Comparison of ENCODE assay signal across 23 mouse cellular contexts in the genomic region with DNA sequence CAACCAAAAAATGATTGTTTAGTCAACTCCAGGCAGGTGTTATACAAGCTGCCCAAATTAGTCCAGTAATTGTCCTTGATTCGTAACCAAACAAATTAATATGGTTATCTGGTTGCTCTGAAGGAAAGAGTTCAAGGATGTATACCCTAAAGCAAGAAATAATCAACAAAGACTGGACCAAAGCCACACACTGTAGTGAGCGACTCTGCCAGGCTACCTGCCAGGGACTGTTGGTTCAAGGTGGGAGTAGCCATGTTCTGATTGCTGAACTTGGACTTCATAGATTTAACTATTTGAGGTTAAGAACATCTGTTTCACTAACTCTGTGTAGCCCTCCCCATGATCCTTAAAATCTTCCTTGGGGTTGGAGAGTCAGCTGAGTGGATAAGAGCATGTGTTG. TPM values are rescaled to one million over a fixed set of nuclear protein-coding genes. Genes with fewer than 3 reads are reported as not detected.
DNase-seq lines count a peak whose midpoint lies in the region; ATAC-seq and TF ChIP-seq lines count a peak whose summit lies in the region.
"Had no signal": no experiment of that assay in that cellular context is flagged by ENCODE, and none has a peak within 500 bp of the region (broad histone marks: within the 10 kb centered on the region; RNA-seq: fewer than 3 reads in every experiment).

No protein-coding gene starts in this region.

- no peak for ATAC-seq in liver, embryonic 11.5 days (replicated peaks; ENCODE audit: low FRiP score)
- ATAC-seq in hindbrain, embryonic 14.5 days (ENCODE audit: low FRiP score): no peak
- ATAC-seq: forebrain, embryonic 13.5 days; forebrain, embryonic 15.5 days; forebrain, postnatal 0 days had no signal

- H3K9ac ChIP-seq in liver, adult 2 months (ENCODE audit: low read depth, low read length): no peak overlapping the region
- H3K9ac ChIP-seq in liver, embryonic 11.5 days (ENCODE audit: low read depth, low read length): no peak overlapping the region
- no peak overlapping the region for H3K9ac ChIP-seq in hindbrain, embryonic 14.5 days
- H3K9ac ChIP-seq: embryonic facial prominence, embryonic 12.5 days; forebrain, embryonic 13.5 days; forebrain, embryonic 15.5 days; forebrain, postnatal 0 days had no signal

- no peaks in the 10 kb centered on the region for H3K4me1 ChIP-seq in heart, embryonic 10.5 days
- peaks cover 20% of the 10 kb centered on the region for H3K4me1 ChIP-seq in liver, adult 2 months (ENCODE audit: control insufficient read depth, insufficient read depth, low read length)
- H3K4me1 ChIP-seq in liver, embryonic 11.5 days (replicated peaks; ENCODE audit: control insufficient read depth, insufficient read depth, low read length): no peaks in the 10 kb centered on the region
- H3K4me1 ChIP-seq in hindbrain, embryonic 14.5 days (replicated peaks; ENCODE audit: control insufficient read depth, insufficient read depth, low read length): no peaks in the 10 kb centered on the region
- H3K4me1 ChIP-seq: embryonic facial prominence, embryonic 10.5 days; embryonic facial prominence, embryonic 12.5 days; forebrain, embryonic 13.5 days; forebrain, embryonic 15.5 days had no signal

- H3K27ac ChIP-seq in heart, embryonic 10.5 days: no peak overlapping the region
- peak overlapping the region; percentile 14 for H3K27ac ChIP-seq in liver, adult 2 months (replicated peaks; ENCODE audit: insufficient read depth, low read depth, low read length)
- no peak overlapping the region for H3K27ac ChIP-seq in liver, embryonic 11.5 days (ENCODE audit: low read depth, low read length)
- no peak overlapping the region for H3K27ac ChIP-seq in hindbrain, embryonic 14.5 days
- H3K27ac ChIP-seq: embryonic facial prominence, embryonic 10.5 days; embryonic facial prominence, embryonic 12.5 days; forebrain, embryonic 13.5 days; forebrain, embryonic 15.5 days had no signal

- H3K9me3 ChIP-seq in heart, embryonic 10.5 days: no peaks in the 10 kb centered on the region
- H3K9me3 ChIP-seq in liver, embryonic 11.5 days (ENCODE audit: control insufficient read depth, low read length): no peaks in the 10 kb centered on the region
- no peaks in the 10 kb centered on the region for H3K9me3 ChIP-seq in hindbrain, embryonic 14.5 days (ENCODE audit: control insufficient read depth, low read length)
- H3K9me3 ChIP-seq: embryonic facial prominence, embryonic 10.5 days; embryonic facial prominence, embryonic 12.5 days; forebrain, embryonic 13.5 days; forebrain, embryonic 15.5 days had no signal

- TF ChIP-seq CTCF in liver, adult 2 months (IDR thresholded peaks at IDR 0.05; ENCODE audit: low read depth, low read length): no peak

- TF ChIP-seq POLR2A in liver, adult 2 months (IDR thresholded peaks at IDR 0.05; ENCODE audit: extremely low read depth, insufficient read depth, low read length): no peak

- 89% methylated on average over 2 of the region's 2 CpGs for WGBS in heart, embryonic 10.5 days
- 20% methylated on average over 2 of the region's 2 CpGs for WGBS in liver, adult 2 months
- 70% methylated on average over 2 of the region's 2 CpGs for WGBS in liver, embryonic 11.5 days
- WGBS in hindbrain, embryonic 14.5 days: 87% methylated on average over 2 of the region's 2 CpGs

- no peak overlapping the region for H3K4me3 ChIP-seq in heart, embryonic 10.5 days
- no peak overlapping the region for H3K4me3 ChIP-seq in liver, adult 2 months (ENCODE audit: insufficient read depth, low read depth, low read length)
- no peak overlapping the region for H3K4me3 ChIP-seq in liver, embryonic 11.5 days (ENCODE audit: low read depth, low read length)
- no peak overlapping the region for H3K4me3 ChIP-seq in hindbrain, embryonic 14.5 days (replicated peaks; ENCODE audit: low read length)
- H3K4me3 ChIP-seq: embryonic facial prominence, embryonic 10.5 days; embryonic facial prominence, embryonic 12.5 days; forebrain, embryonic 13.5 days; forebrain, embryonic 15.5 days had no signal

- no peak overlapping the region for H3K4me2 ChIP-seq in liver, embryonic 11.5 days
- H3K4me2 ChIP-seq in hindbrain, embryonic 14.5 days (replicated peaks): no peak overlapping the region
- H3K4me2 ChIP-seq: embryonic facial prominence, embryonic 12.5 days; forebrain, embryonic 13.5 days; forebrain, embryonic 15.5 days had no signal

- DNase-seq in heart, adult 11 months: peak; percentile 41
- no peak for DNase-seq in heart, embryonic 10.5 days (ENCODE audit: low spot score)
- peak; percentile 83 for DNase-seq in liver, adult 2 months (ENCODE audit: extremely low read depth, low read depth, low spot score)
- DNase-seq in liver, embryonic 11.5 days (ENCODE audit: low spot score): no peak
- peak; percentile 48 for DNase-seq in testis, postnatal 10 days (ENCODE audit: low spot score)
- DNase-seq in c-Kit-positive CD71-positive TER-119-positive erythroid progenitor cells, embryonic 14.5 days (ENCODE audit: low spot score): no peak
- no peak for DNase-seq in hindbrain, embryonic 14.5 days (ENCODE audit: low spot score)
- DNase-seq: cerebellum, adult 11-12 months; cerebellum, adult 2 months; cerebellum, adult 9-10 months; cerebellum, postnatal 10 days; cerebellum, postnatal 25 days; forebrain, postnatal 0 days had no signal

- H3K36me3 ChIP-seq in heart, embryonic 10.5 days: no peaks in the 10 kb centered on the region
- H3K36me3 ChIP-seq in liver, adult 2 months (ENCODE audit: control insufficient read depth, insufficient read depth, low read length): peaks cover 4% of the 10 kb centered on the region; the same call in 1 of the 2 replicates
- no peaks in the 10 kb centered on the region for H3K36me3 ChIP-seq in liver, embryonic 11.5 days (ENCODE audit: control insufficient read depth, insufficient read depth, low read length)
- no peaks in the 10 kb centered on the region for H3K36me3 ChIP-seq in hindbrain, embryonic 14.5 days (replicated peaks; ENCODE audit: control insufficient read depth, insufficient read depth)
- H3K36me3 ChIP-seq: embryonic facial prominence, embryonic 10.5 days; embryonic facial prominence, embryonic 12.5 days; forebrain, embryonic 15.5 days had no signal

- H3K79me2 ChIP-seq in liver, adult 2 months (ENCODE audit: control insufficient read depth, insufficient read depth, low read length): 0 out of 2 replicates have a peak, but pooled peaks cover 6% of the 10 kb centered on the region

- H3K27me3 ChIP-seq in heart, embryonic 10.5 days (ENCODE audit: insufficient read depth, poor library complexity, severe bottlenecking): no peaks in the 10 kb centered on the region
- H3K27me3 ChIP-seq in liver, adult 2 months (ENCODE audit: control insufficient read depth, insufficient read depth, low read length): no peaks in the 10 kb centered on the region
- H3K27me3 ChIP-seq in liver, embryonic 11.5 days (replicated peaks; ENCODE audit: control insufficient read depth, insufficient read depth, low read length): no peaks in the 10 kb centered on the region
- H3K27me3 ChIP-seq in hindbrain, embryonic 14.5 days (ENCODE audit: control insufficient read depth, insufficient read depth, low read length): no peaks in the 10 kb centered on the region
- H3K27me3 ChIP-seq: embryonic facial prominence, embryonic 12.5 days; forebrain, embryonic 13.5 days; forebrain, embryonic 15.5 days had no signal

RNA-seq across cellular contexts. Expression of gene Nat8f2, which starts 5.8 kb away (rescaled TPM):
- not detected in 2 replicates for polyA plus RNA-seq in heart, embryonic 10.5 days (2016; fragmentation: Nextera tagmentation; extraction: Ambion mirVana)
- total RNA-seq in liver, adult 2 months (2014; rRNA removed): 524 and 612 TPM in 2 replicates
- polyA plus RNA-seq in liver, adult 2 months (2012; rRNA removed): 256 and 307 TPM in 2 replicates
- not detected in 2 replicates for polyA plus RNA-seq in liver, embryonic 11.5 days (2014; fragmentation: Nextera tagmentation; extraction: Ambion mirVana)
- polyA plus RNA-seq in hindbrain, embryonic 14.5 days (2014; fragmentation: Nextera tagmentation; extraction: Ambion mirVana): not detected in 2 replicates
- total RNA-seq: forebrain, postnatal 0 days had no signal
- polyA plus RNA-seq: C2C12; embryonic facial prominence, embryonic 10.5 days; embryonic facial prominence, embryonic 12.5 days; embryonic facial prominence, embryonic 14.5 days; forebrain, embryonic 11.5 days; forebrain, embryonic 13.5 days; forebrain, embryonic 15.5 days; forebrain, postnatal 0 days had no signal

RNA-seq across cellular contexts. Expression of gene Nat8, which starts 31.3 kb away (rescaled TPM):
- polyA plus RNA-seq in heart, embryonic 10.5 days (2016; fragmentation: Nextera tagmentation; extraction: Ambion mirVana): not detected in 2 replicates
- total RNA-seq in liver, adult 2 months (2014; rRNA removed): 0.18 and 0.27 TPM in 2 replicates
- polyA plus RNA-seq in liver, adult 2 months (2012; rRNA removed): 1.2 and 3.4 TPM in 2 replicates
- not detected in 2 replicates for polyA plus RNA-seq in liver, embryonic 11.5 days (2014; fragmentation: Nextera tagmentation; extraction: Ambion mirVana)
- polyA plus RNA-seq in hindbrain, embryonic 14.5 days (2014; fragmentation: Nextera tagmentation; extraction: Ambion mirVana): 0.47 TPM in 1 of 2 replicates, not detected in the other
- total RNA-seq: ES-E14, MEL had no signal
- polyA plus RNA-seq: brain, embryonic 14.5 days; C2C12; embryonic facial prominence, embryonic 10.5 days; embryonic facial prominence, embryonic 12.5 days; embryonic facial prominence, embryonic 14.5 days; forebrain, embryonic 11.5 days; forebrain, embryonic 13.5 days; forebrain, embryonic 15.5 days had no signal

RNA-seq across cellular contexts. Expression of gene Nat8f4, which starts 41.5 kb away (rescaled TPM):
- polyA plus RNA-seq in heart, embryonic 10.5 days (2016; fragmentation: Nextera tagmentation; extraction: Ambion mirVana): 1.5 and 2.5 TPM in 2 replicates
- 4.4 and 4.5 TPM in 2 replicates for total RNA-seq in liver, adult 2 months (2014; rRNA removed)
- polyA plus RNA-seq in liver, adult 2 months (2012; rRNA removed): 2.9 and 3.5 TPM in 2 replicates
- 1.9 TPM in 2 replicates for polyA plus RNA-seq in liver, embryonic 11.5 days (2014; fragmentation: Nextera tagmentation; extraction: Ambion mirVana)
- polyA plus RNA-seq in hindbrain, embryonic 14.5 days (2014; fragmentation: Nextera tagmentation; extraction: Ambion mirVana): 6.2 and 6.6 TPM in 2 replicates

RNA-seq across cellular contexts. Expression of gene Nat8f5, which starts 42.4 kb away (rescaled TPM):
- not detected in 2 replicates for polyA plus RNA-seq in heart, embryonic 10.5 days (2016; fragmentation: Nextera tagmentation; extraction: Ambion mirVana)
- total RNA-seq in liver, adult 2 months (2014; rRNA removed): 0.18 and 0.27 TPM in 2 replicates
- 0.53 and 2.7 TPM in 2 replicates for polyA plus RNA-seq in liver, adult 2 months (2012; rRNA removed)
- not detected in 2 replicates for polyA plus RNA-seq in liver, embryonic 11.5 days (2014; fragmentation: Nextera tagmentation; extraction: Ambion mirVana)
- polyA plus RNA-seq in hindbrain, embryonic 14.5 days (2014; fragmentation: Nextera tagmentation; extraction: Ambion mirVana): not detected in 2 replicates
- total RNA-seq: ES-E14; forebrain, postnatal 0 days; MEL had no signal
- polyA plus RNA-seq: brain, embryonic 14.5 days; C2C12; embryonic facial prominence, embryonic 10.5 days; embryonic facial prominence, embryonic 12.5 days; embryonic facial prominence, embryonic 14.5 days; forebrain, embryonic 11.5 days; forebrain, embryonic 13.5 days; forebrain, embryonic 15.5 days had no signal

RNA-seq across cellular contexts. Expression of gene Nat8f6, which starts 42.4 kb away (rescaled TPM):
- not detected in 2 replicates for polyA plus RNA-seq in heart, embryonic 10.5 days (2016; fragmentation: Nextera tagmentation; extraction: Ambion mirVana)
- total RNA-seq in liver, adult 2 months (2014; rRNA removed): not detected in 2 replicates
- 0.28 and 0.57 TPM in 2 replicates for polyA plus RNA-seq in liver, adult 2 months (2012; rRNA removed)
- polyA plus RNA-seq in liver, embryonic 11.5 days (2014; fragmentation: Nextera tagmentation; extraction: Ambion mirVana): not detected in 2 replicates
- not detected in 2 replicates for polyA plus RNA-seq in hindbrain, embryonic 14.5 days (2014; fragmentation: Nextera tagmentation; extraction: Ambion mirVana)
- total RNA-seq: ES-E14; forebrain, postnatal 0 days; MEL had no signal
- polyA plus RNA-seq: brain, embryonic 14.5 days; C2C12; embryonic facial prominence, embryonic 10.5 days; embryonic facial prominence, embryonic 12.5 days; embryonic facial prominence, embryonic 14.5 days; forebrain, embryonic 11.5 days; forebrain, embryonic 13.5 days; forebrain, embryonic 15.5 days; forebrain, postnatal 0 days had no signal

Comparison
In these comparisons a context has a peak if more than half of its experiments do, and no peak if none do; other contexts are left out.
1. DNase-seq: peak in heart, adult 11 months (single experiment), liver, adult 2 months (single experiment) and testis, postnatal 10 days (single experiment); none in heart, embryonic 10.5 days (single experiment), liver, embryonic 11.5 days (single experiment), c-Kit-positive CD71-positive TER-119-positive erythroid progenitor cells, embryonic 14.5 days (single experiment) and hindbrain, embryonic 14.5 days (single experiment).
2. RNA of gene Nat8f2, which starts 5.8 kb away (polyA plus RNA-seq): 256 to 307 TPM in liver, adult 2 months; not detected in heart, embryonic 10.5 days, not detected in liver, embryonic 11.5 days and not detected in hindbrain, embryonic 14.5 days; every median in the first group is over 100 times any median in the second.